Mouse (Mus musculus): ENCODE data around the gene Rpa3.

The Rpa3 gene

DNA sequence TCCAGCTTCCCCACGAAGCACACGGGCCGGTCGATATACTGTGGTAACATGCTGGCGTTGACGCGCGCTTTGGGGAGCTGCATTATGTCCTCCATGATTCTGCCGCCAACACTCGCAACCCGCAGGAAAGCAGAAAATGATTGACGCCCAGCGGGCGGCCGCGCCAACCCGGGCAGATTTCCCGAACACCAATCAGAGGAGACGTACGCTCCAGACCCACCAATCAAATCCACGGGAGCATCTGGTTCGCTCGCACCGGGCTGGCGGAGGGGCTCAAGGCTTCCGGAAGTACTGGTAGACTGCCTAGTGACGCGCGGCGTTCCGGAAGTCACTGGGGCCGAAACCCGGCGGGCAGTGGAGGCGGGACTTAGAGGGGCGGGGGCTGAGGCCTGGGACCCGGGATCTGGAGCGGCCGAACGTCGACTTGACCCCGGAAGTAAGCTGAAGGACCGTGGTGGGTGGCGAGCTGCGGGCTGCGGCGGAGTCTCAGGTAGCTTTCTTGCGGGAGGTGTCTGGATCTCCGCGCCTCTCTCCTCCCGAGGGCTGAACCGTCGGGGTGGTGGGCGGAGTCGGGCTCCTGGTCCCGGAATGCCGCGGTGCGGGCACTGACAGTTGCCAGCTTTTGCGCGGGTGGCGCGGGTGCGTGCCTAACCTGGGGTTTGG lies at the start of gene Rpa3, which contains the start of the genes Umad1 and Gm45062:
TSS of gene Rpa3 (minus strand) at position 170 of the 663 bp plus-strand sequence.
TSS of gene Umad1 (plus strand) at position 285 of the 663 bp plus-strand sequence.
TSS of gene Gm45062 (plus strand) at position 447 of the 663 bp plus-strand sequence.
- peak; percentile 92 for DNase-seq (ENCODE audit: extremely low spot score, low read depth, low spot score)

DNA sequence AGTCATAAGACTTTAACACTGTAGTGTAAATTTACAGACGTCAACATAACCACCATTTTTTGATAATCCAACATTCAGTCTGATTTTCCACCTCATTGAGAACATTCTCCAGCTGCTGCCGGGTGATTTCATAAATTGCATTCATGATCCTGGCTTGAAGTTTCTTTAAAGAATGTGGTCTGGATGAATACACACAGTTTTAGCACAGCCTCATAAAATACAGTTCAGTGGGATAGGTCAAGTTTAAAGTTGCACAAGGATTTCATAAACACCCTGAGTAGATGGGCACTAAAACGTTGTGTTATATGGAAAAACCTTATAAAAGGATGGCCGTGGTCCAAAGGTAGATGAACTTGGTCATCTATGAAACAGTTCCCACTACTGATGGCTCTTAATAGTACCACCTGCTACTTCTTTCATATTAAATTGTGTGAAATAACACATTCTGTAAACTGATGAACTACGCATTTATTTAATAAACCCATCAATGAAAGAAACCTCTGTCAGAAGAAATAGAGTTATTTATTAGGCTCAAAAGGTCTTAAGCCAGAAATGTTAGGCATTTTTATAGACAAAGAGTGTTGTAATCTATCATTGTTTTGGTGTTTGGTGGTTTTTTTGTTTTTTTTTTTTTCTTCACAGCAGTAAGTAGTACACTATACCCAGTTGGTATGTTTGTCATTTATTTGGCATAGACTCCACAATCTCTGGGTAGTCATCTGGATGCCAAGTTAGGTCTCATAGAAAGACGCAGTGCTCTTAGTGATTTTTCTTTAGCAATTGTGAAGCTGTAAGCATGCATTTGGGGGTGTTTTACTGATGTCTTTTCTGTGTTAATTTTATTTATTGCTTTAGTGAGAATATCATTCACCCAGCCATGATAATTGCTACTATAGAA lies 49.2 kb upstream of the Rpa3 start:
- DNase-seq (ENCODE audit: extremely low spot score, low read depth, low spot score), result no peak

DNA sequence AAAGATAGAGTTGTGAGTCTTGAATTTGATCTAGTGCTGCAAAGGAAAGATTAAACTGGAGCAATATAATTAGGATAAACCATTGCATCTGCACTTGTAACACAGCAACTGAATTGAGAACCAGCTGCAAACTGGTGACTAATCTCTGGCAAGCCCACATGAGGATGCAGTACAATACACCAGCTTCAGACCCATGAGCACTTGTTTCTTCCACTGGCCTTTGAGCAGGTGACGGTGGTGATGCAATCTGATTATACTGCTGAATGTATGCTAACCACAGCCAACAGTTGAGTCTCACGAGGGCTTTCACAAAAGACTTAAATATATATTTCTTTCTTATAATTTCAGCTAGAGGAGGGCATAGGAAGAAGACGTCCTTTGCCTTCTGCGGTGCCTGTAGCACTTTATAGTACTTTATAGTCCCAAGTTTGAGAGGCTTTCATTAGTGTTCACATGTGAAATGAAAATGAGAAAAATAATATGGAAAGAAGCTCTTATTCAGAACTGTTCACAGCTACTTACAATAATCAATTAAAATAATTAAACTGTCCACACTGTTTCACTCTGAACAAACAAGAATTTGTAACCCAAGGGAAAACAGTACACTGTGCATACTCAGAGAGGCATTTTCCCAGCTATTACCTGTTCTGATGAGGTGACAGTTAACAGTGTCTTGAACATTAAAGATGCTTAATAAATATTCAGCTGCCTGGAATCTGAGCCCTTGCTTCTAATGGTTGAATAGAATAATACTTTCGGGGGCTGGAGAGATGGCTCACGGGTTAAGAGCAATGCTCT lies 40.3 kb upstream of the Rpa3 start:
- no peak for DNase-seq (ENCODE audit: extremely low spot score, low read depth, low spot score)

DNA sequence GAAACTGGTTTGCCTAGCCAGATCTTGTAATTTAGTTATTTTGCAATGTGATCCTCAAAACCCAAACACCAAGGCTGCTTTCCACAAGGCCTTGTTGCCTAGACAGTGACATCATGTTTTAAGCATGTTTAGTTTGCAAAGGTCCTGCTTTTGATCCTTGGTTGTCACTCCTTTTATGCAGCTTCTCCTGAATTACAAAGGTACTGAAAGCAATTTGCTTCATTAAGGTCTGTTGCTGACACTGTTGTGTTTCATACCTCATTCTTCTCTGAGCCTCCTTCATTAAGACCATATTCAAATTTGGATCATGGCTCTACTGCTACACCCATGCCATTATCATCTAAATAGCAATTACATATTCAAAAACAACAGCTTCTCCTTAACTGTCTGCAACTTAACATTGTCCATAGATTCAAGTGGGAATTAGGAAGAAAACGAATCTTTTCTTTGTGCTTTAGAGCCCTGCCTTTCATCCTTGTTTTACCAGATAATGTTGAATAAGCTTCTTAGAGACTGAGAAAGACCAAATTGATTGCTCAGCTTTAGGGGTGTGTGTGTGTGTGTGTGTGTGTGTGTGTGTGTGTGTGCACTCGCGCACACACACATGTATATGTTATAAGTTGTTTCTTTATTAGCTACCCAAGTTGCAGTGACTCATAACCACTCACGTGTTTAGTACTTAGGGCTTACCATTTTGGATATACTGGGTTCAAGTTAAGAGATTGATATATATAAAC lies 35.2 kb upstream of the Rpa3 start:
- DNase-seq (ENCODE audit: extremely low spot score, low read depth, low spot score), result no peak

DNA sequence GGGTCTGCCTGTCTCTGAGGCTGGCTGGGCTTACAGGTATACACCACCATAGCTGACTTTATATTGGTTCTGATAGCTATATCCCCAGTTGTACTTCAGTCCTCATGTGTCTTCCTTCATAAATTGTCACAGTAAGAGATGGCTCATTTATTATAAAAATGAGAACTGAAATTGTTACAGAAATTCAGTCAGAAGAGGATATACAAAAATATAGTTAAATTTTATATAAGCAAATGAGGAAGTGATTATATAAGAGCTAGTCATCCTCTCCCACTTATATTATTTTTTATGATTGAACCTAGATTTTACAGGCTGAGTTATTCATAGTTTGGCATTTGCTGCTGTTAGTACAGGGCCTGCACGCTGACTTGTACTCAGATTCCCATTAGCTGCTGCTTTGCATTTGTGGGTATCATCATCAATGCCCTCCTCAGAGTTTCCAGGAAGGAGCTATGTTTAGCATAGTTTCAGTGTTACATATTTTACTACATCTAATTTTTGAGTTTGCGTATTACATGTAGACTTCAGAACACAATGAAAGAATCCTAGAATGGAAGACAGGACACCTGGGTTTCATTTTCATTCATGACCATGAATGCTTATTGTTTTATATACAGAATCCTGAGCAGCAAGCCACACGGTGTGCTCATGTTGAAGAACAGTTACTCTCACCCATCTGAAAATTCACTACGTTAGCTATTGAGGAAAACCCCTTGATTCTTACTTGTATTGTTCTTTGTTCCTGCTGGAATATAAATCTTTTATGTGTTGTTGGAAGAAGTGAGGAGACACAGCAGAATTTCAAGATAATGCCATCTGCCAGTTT lies 30.0 kb upstream of the Rpa3 start:
- no peak for DNase-seq (ENCODE audit: extremely low spot score, low read depth, low spot score)

DNA sequence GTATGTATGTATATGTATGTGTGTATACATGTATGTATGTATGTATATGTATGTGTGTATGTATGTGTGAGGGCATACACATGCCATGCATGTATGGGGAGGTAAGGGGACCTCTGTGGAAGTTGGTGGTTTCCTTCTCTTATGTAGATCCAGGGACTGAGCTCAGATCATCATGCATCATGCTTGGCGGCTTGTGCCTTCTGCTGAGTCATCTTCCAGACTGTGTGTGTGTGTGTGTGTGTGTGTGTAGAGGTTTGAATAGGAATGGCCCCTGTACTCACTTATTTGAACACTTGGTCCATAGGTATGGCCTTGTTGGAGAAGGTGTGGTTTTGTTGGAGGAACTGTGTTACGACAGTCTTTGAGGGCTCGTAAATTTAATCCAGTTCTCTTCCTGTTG lies 27.2 kb upstream of the Rpa3 start:
- no peak for DNase-seq (ENCODE audit: extremely low spot score, low read depth, low spot score)

DNA sequence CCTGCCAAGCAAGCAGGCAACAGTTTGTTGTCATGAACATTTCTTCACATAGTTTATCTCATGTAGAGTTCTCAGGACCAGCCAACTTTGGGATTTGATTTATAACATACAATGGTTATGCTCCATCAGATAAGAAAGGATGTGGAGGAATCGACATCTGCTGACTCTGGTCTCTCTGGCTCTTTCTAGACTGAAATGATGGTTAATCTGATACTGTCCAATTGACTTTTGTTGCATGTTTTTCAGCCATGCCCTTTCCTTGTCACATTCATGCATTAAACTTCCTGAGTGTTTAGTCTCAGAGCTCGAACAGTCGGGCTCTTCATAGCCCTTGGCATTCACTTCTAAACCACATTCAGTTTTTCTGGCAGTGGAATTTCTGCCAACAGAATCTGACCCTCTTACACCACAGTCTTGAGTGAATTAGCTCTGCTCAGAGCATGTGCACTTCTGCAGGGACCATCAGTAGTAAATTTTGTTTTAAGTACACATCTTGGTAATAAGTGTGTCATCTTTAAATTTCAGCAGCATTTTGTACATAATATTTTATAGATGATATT lies 26.5 kb upstream of the Rpa3 start:
- DNase-seq (ENCODE audit: extremely low spot score, low read depth, low spot score), result no peak

DNA sequence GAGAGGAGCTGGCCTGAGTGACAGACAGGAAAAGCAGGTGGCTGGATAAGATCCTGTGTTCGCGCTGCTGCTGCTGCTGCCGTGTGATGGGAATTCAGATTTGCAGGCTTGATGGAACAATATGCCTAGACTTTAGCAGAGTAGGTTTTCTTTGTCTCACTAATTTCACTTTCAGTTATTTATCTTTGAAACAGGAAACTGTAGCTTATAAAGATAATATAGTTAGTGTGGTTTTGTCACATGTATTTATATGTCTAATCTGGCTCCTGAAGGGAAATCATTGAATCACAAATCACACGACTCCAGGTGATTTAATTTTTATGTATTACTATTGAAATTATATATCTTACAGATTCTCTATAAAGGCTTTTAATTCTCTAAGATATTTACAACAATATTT lies 24.3 kb upstream of the Rpa3 start:
- no peak for DNase-seq (ENCODE audit: extremely low spot score, low read depth, low spot score)

DNA sequence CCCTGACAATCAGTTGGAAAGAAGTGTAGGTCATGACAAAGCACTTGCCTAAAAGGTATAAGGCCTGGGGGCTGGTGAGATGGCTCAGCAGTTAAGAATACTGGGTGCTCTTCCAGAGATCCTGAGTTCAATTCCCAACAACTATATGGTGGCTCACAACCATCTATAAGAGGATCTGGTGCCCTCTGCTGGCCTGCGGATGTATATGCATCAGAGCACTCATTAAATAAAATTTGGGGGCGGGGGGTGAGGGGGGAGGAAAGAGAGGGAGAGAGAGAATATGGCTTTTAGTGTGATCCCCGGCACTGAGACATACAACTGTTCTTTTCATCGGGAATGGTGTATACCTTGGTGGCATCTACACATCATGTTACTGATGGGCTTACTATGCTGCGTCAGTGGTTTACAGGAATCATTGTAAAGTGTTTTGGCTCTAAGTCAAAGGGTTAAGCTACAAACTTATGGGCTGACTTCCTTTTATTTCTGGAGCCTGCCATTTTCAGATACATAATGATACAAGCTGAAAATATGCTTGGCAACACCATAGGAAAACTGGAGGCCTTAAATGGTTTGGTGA lies 19.5 kb upstream of the Rpa3 start:
- DNase-seq (ENCODE audit: extremely low spot score, low read depth, low spot score), result no peak

DNA sequence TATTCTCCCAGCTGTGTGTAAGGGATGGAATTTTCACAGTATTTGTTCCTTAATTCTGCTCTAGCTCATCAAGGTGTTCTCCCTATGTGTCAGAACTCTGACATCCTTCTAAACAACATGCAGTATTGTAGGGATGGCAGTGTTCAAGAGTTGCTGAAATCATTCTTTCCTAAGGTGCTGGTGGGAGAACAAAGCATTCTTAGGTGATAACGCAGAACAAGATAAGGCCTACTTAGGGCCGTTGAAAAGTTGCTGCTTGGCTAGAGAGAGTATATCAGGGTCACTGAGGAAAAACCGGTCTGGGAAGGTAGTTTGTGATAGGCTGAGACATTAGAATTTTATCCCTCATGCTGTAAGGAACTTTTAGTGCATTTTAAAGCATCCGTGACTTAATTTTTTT lies 17.5 kb upstream of the Rpa3 start:
- no peak for DNase-seq (ENCODE audit: extremely low spot score, low read depth, low spot score)

DNA sequence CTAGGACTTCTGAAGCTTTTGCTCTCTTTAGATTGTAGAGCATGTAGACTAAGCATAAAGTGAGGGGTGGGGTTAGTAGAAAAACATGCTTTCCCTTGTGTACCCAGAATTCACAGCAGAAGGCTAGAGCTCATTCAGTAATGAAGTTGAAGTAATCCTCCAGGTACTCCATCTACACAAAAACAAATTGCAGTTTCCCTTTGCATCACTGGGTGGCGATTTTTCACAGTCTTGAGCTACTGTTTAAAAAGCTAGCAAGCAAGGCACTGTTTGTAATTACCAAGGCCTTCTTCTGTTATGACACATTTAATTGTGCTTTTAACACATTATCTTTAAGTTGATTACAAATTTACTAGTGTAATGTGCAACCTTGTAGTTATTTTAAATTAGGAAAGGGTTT lies 16.1 kb upstream of the Rpa3 start:
- DNase-seq (ENCODE audit: extremely low spot score, low read depth, low spot score), result peak; percentile 41

DNA sequence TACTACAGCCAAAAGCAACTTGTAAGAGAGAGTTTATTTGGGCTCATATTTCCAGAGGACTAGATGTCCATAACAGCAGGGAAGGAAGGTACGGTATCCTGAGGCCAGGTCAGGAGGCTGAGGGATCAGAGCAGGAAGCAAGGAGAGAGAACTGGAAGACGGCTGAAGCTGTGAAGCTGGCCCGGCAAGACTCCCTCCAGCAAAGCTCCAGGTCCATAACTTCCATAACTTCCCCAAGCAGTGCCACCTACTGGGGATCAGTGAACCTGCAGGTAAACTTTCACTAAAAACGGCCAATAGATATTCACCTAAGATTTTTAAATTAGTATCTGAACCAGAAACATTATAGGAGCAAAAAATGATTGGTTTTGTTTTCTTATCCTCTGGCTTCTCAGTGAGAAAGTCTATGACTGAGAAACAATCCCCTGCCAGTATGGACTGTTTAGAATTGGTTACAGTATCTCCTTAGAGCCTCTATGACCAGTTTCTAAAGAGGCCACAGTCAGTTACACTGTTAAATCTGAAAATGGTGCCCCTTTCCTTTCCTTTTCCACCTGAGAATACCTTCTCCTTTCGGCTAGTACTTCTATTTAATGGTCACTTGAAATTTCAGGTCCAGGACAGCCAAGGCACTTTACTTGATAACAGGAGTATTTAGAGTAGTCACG lies 15.5 kb upstream of the Rpa3 start:
- no peak for DNase-seq (ENCODE audit: extremely low spot score, low read depth, low spot score)

DNA sequence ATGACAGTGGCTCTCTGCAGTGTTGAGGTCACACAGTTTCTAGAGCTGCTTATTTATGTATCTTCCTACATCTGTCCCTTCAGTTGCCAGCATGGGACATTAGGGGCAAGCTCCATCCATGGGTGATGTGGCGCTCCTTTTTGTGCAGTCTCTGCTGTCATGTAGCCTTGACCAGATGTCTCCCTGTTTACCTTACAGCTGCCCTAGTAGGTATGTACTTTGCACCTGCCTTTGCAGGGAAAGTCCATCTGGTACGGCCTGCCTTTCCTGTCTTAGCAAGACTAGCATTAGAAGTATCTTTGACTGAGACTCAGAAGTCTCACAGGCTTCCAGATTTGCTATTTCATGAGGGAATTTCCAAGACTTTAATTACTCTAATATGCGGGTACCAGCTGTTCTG lies 12.1 kb upstream of the Rpa3 start:
- DNase-seq (ENCODE audit: extremely low spot score, low read depth, low spot score), result no peak

DNA sequence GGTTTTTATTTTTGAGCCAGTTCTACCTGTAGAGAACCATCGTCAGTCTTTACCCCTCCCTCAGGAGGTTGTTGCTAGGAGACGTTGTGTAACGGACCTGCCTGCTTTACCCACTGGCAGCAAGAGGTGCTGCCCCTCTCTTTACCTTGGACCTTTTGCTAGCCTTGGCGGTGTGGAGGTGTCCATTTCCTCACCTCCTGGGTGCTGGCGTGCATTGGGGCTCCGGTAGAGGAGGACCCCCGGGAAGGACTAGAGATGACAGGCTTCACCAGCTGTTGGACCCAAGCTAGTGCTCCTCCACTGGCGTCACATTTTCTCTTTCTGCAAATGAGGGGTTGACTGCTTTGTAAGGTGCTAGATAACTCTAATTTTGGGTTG lies 683 bp upstream of the Rpa3 start:
- no peak for DNase-seq (ENCODE audit: extremely low spot score, low read depth, low spot score)

DNA sequence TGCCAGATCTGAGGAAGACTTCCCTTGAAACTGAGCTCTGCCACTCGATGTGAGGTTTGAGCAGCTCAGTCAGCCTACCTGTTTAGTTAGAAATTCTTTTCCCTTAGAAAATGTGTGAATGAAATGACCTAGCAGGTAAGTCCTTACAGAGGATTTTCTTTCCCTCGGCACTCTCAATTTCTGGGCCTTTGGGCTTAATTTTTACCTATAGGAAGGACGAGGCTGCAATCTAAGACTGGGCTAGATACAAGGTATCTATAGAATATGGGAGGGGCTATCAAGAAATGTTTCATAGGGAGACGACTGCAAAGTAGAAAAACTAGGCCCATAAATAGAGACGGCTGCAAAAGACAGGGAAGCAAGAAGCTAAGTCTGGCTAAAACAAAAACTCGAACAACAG lies 657 bp downstream of the Rpa3 start:
- DNase-seq (ENCODE audit: extremely low spot score, low read depth, low spot score), result no peak

DNA sequence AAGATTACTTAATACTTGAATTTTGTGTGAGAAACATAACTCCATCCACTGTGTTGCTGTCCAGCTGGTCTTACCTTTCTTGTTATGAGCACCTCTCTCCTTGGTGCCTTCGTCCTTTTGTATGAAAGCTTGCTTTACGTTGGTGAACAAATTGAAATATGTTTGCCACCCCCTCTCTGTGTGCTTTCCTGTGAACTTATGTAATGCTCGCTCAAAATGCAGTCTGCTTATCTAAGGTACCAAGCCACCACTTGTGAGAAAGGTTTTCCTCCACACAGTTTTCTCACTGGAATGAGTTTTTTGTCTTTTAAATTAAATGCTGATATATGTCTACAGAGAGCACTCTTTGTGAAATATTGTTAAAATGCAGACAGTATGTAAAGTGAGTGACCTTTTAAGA lies 30.4 kb downstream of the Rpa3 start:
- no peak for DNase-seq (ENCODE audit: extremely low spot score, low read depth, low spot score)

DNA sequence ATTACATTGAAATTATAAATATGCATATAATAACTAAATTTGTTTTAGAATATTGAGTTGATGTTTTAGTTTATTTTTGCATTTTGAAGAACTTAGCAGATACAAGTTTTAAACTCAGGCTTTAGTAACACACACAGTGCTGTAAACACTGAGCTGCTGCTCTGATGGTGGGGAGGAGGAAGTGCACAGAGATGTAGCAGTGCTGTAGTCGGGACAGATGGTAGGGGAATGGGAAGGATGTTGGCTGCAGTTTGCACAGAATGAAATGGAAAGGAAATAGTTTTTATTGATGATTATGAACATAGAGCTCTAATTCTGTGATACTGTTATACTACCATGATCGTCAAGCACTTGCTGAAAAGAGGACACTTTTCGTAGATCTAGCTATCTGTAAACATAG lies 31.9 kb downstream of the Rpa3 start:
- DNase-seq (ENCODE audit: extremely low spot score, low read depth, low spot score), result no peak

DNA sequence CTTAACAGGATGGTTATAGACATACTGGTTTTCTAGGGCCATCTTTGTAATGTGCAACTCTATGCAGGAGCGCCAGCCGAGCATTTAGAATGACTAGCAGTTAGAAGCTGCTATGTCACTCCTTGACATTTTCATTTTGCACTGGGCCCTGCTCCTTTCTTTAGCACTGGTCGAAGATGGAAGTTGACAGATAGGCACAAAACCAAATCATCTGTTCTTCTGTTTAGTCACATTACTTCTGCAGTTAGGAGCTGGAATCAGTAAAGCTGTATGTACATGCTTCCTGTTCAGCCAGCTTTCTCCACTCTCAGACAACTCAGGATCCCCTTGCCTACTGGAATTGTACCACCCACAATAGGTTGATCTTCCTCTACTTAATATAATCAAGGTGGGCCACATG lies 48.3 kb downstream of the Rpa3 start:
- DNase-seq (ENCODE audit: extremely low spot score, low read depth, low spot score), result no peak

DNA sequence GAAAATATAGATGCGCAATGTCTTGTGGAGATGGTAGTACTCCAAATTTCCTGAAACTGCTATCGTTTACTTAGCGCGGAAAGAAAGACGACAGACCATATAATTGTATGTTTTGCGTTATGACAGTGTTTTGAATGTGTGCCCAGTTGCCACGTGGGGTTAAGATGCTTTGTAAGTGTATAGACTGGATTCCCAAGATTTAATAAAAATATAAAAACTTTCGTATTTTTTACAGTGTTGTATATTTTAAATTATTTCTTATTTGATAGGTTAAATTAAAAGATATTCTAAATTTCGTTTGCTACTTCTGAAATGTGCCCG lies 49.1 kb downstream of the Rpa3 start:
- DNase-seq (ENCODE audit: extremely low spot score, low read depth, low spot score), result no peak

All from hindlimb bud, embryonic 11.5 days (tissue).